Mouse (Mus musculus): ENCODE results near the gene Gypa. TPM values are rescaled to one million over a fixed set of nuclear protein-coding genes. Genes with fewer than 3 reads are reported as not detected.

The Gypa gene
- polyA plus RNA-seq, 1 experiment from 2014 or later: 1.1 TPM

GRCm38 (mm10) chr8:80526382-80527355 lies 33.1 kb downstream of the Gypa start:
- H3K27me3 ChIP-seq (ENCODE audit: insufficient read depth, low read length): no peaks in the 10 kb centered on the region
- no peaks in the 10 kb centered on the region for H3K4me1 ChIP-seq (replicated peaks; ENCODE audit: insufficient read depth, low read length)
- TF ChIP-seq CTCF (IDR thresholded peaks at IDR 0.05; ENCODE audit: low read depth): no peak
- WGBS: 59% methylated on average over 5 of the region's 5 CpGs
- no peaks in the 10 kb centered on the region for H3K36me3 ChIP-seq (ENCODE audit: insufficient read depth, low read length)
- no peak overlapping the region for H3K9ac ChIP-seq (ENCODE audit: low read depth, low read length)
- no peak overlapping the region for H3K27ac ChIP-seq
- H3K9me3 ChIP-seq (replicated peaks; ENCODE audit: low read length): no peaks in the 10 kb centered on the region
- DNase-seq (ENCODE audit: low spot score) (peak; percentile 38), ATAC-seq (replicated peaks; ENCODE audit: low FRiP score, low read depth) (no peak)
- H3K4me2 ChIP-seq (ENCODE audit: low read length): no peak overlapping the region
- no peak overlapping the region for H3K4me3 ChIP-seq (replicated peaks; ENCODE audit: low read depth, low read length)

GRCm38 (mm10) chr8:80541836-80542235 lies 48.3 kb downstream of the Gypa start:
- ATAC-seq (replicated peaks; ENCODE audit: low FRiP score, low read depth): no peak
- Histone ChIP-seq H3K27ac (no peak overlapping the region), H3K4me2 (ENCODE audit: low read length) (no peak overlapping the region), H3K4me1 (replicated peaks; ENCODE audit: insufficient read depth, low read length) (no peaks in the 10 kb centered on the region), H3K36me3 (ENCODE audit: insufficient read depth, low read length) (no peaks in the 10 kb centered on the region), H3K9ac (ENCODE audit: low read depth, low read length) (no peak overlapping the region), H3K27me3 (ENCODE audit: insufficient read depth, low read length) (no peaks in the 10 kb centered on the region), H3K9me3 (replicated peaks; ENCODE audit: low read length) (no peaks in the 10 kb centered on the region), H3K4me3 (replicated peaks; ENCODE audit: low read depth, low read length) (no peak overlapping the region)
- peak; percentile 4 for DNase-seq (ENCODE audit: low spot score)
- no peak for TF ChIP-seq CTCF (IDR thresholded peaks at IDR 0.05; ENCODE audit: low read depth)
- WGBS: 86% methylated on average over 3 of the region's 3 CpGs

GRCm38 (mm10) chr8:80550436-80550835 lies 56.9 kb downstream of the Gypa start:
- Histone ChIP-seq H3K4me1 (replicated peaks; ENCODE audit: insufficient read depth, low read length) (no peaks in the 10 kb centered on the region), H3K27me3 (ENCODE audit: insufficient read depth, low read length) (no peaks in the 10 kb centered on the region), H3K36me3 (ENCODE audit: insufficient read depth, low read length) (no peaks in the 10 kb centered on the region), H3K9me3 (replicated peaks; ENCODE audit: low read length) (no peaks in the 10 kb centered on the region), H3K4me2 (ENCODE audit: low read length) (no peak overlapping the region), H3K4me3 (replicated peaks; ENCODE audit: low read depth, low read length) (no peak overlapping the region), H3K27ac (no peak overlapping the region), H3K9ac (ENCODE audit: low read depth, low read length) (no peak overlapping the region)
- ATAC-seq (replicated peaks; ENCODE audit: low FRiP score, low read depth) (no peak), DNase-seq (ENCODE audit: low spot score) (no peak)
- no peak for TF ChIP-seq CTCF (IDR thresholded peaks at IDR 0.05; ENCODE audit: low read depth)

DNA sequence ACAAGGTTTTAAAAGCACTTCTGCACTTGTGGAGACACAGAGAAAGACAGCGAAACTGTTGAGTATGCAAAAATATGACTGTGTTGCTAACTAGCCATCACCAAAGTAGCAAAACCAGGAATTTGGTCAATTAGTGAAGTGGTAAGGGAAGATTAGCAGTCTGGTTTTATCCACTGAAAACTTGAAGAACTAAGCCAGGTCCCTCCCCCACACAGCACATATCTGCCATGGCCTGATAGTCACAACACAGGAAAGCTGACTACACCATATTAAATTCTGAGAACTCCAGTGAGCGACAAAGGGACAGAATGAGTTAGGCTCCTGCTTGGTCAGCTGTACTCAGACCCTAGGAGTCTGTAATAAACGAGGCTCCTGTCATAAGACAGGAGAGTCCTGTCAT lies 57.7 kb downstream of the Gypa start:
- ATAC-seq (replicated peaks; ENCODE audit: low FRiP score, low read depth): no peak
- no peaks in the 10 kb centered on the region for H3K4me1 ChIP-seq (replicated peaks; ENCODE audit: insufficient read depth, low read length)
- H3K4me3 ChIP-seq (replicated peaks; ENCODE audit: low read depth, low read length): no peak overlapping the region
- no peaks in the 10 kb centered on the region for H3K27me3 ChIP-seq (ENCODE audit: insufficient read depth, low read length)
- H3K27ac ChIP-seq: no peak overlapping the region
- WGBS: 56% methylated on average over 3 of the region's 3 CpGs
- no peaks in the 10 kb centered on the region for H3K36me3 ChIP-seq (ENCODE audit: insufficient read depth, low read length)
- no peak overlapping the region for H3K4me2 ChIP-seq (ENCODE audit: low read length)
- H3K9ac ChIP-seq (ENCODE audit: low read depth, low read length): no peak overlapping the region
- peak; percentile 19 for DNase-seq (ENCODE audit: low spot score)
- no peak for TF ChIP-seq CTCF (IDR thresholded peaks at IDR 0.05; ENCODE audit: low read depth)
- H3K9me3 ChIP-seq (replicated peaks; ENCODE audit: low read length): no peaks in the 10 kb centered on the region

- ATAC-seq (replicated peaks; ENCODE audit: low FRiP score, low read depth) (no peak), DNase-seq (ENCODE audit: low spot score) (no peak)
- WGBS: 85% methylated on average over 2 of the region's 2 CpGs
- no peak for TF ChIP-seq CTCF (IDR thresholded peaks at IDR 0.05; ENCODE audit: low read depth)
- no peak overlapping the region for H3K9ac ChIP-seq (ENCODE audit: low read depth, low read length)
- no peak overlapping the region for H3K27ac ChIP-seq
- H3K4me3 ChIP-seq (replicated peaks; ENCODE audit: low read depth, low read length): no peak overlapping the region
- no peak overlapping the region for H3K4me2 ChIP-seq (ENCODE audit: low read length)
- no peaks in the 10 kb centered on the region for H3K36me3 ChIP-seq (ENCODE audit: insufficient read depth, low read length)
- no peaks in the 10 kb centered on the region for H3K4me1 ChIP-seq (replicated peaks; ENCODE audit: insufficient read depth, low read length)
- no peaks in the 10 kb centered on the region for H3K9me3 ChIP-seq (replicated peaks; ENCODE audit: low read length)
- H3K27me3 ChIP-seq (ENCODE audit: insufficient read depth, low read length): no peaks in the 10 kb centered on the region
Measured at GRCm38 (mm10) chr8:80554991-80555390, 61.4 kb downstream of the Gypa start.

Other genes with a start within 250 kb of the Gypa start
- 0.17 and 0.18 TPM in 2 replicates for gene Frem3, start 117.3 kb downstream of the Gypa start, polyA plus RNA-seq (2015; fragmentation: Nextera tagmentation; extraction: Ambion mirVana)
- gene Smarca5, start 245.7 kb downstream of the Gypa start, polyA plus RNA-seq (2015; fragmentation: Nextera tagmentation; extraction: Ambion mirVana): 54.8 and 59.3 TPM in 2 replicates